Mouse (Mus musculus) kidney, postnatal 10 days (tissue): ENCODE data around the gene Prdm1.
A peak's percentile ranks its signal among the peaks of the same experiment; 100 is the strongest.

ENCODE experiments used
- DNase-seq: peaks from one replicate; pipeline ENCODE4 v3.0.0; 2021; ENCODE audit warnings: mixed read lengths

Prdm1 gene

GRCm38 (mm10) chr10:44528291-44529082 lies at the start of gene Prdm1:
TSS of gene Prdm1 (minus strand) at chr10:44528501.
- DNase-seq: no peak

GRCm38 (mm10) chr10:44565971-44566370 lies 37.7 kb upstream of the Prdm1 start:
- no peak for DNase-seq

GRCm38 (mm10) chr10:44565109-44565508 lies 36.8 kb upstream of the Prdm1 start:
- DNase-seq: no peak

DNA sequence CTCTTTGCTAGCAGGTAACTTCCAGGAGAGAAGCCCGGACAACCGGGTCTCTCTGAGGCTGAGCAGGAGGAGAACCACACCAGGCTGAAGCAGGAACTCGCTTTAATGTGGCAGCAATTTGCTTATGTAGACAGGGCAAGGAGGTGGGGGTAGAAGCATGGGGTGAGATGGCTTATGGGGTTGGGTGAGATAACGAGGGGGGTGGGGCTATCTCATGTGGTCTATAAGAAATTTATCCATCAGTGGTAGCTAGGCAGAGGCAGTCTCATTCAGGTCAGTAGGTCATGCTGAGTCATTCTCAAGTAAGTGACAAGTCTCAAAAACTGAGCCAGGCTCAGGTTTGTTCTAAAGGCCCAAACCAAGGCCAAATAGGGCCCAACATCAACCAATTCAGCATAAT lies 28.5 kb upstream of the Prdm1 start:
- no peak for DNase-seq

DNA sequence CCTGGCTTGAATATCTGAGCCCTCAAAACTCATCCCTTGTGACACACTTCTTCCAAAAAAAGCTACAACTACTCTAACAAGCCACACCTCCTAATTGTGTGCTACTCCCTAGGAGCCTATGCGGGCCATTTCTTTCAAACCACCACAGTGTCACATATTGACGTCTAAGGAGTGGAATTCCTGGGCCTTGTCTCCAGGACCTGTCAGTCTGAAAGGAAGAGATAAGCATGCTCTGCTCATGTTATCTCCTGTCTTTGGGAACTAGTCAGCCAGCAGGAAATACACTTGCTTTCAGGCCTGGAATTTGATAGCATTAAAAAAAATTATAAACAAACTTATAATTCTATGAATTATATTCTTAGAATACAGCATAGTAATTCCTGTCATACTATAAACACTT lies 27.0 kb upstream of the Prdm1 start:
- DNase-seq: no peak

DNA sequence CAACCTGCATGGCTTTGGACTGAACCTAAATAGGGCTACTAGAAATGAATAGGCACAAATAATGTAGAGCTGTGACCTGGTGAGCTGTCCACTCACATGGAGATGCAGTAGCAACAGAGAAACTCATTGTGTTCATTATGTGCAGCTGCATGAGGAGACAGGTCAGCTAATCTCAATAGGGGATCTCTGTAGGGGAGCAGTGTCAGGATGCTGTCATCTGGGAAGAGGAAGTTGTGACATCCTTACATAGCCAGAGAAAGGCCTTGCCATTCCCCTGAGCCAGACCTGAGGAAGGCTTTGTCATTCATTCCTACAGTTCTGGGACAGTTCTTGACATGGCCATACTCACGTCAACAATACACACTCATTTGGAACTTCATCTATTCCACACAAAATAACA lies 25.3 kb upstream of the Prdm1 start:
- no peak for DNase-seq

- no peak for DNase-seq
These were observed 10.8 kb upstream of the Prdm1 start for GRCm38 (mm10) chr10:44539033-44539578.

DNA sequence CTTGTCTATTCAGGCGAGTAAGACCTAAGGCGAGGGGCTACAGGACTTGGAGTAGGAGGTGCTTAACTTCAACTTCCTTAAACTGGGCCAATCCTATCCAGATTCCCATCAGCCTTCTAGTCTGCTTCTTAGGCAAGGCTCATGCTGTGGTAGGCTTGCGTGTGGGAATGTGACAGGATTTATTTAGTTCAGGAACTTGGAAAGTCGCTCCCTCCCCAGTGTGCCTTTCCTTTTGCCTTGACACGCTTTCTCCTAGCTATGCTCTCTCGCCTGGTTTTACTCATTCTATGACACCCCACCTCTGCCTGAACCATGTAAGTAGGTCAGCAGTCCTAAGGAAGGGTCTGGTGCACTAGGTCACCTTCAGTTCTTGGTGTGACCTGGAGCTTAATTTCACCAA lies 9.8 kb upstream of the Prdm1 start:
- DNase-seq: no peak

- DNase-seq: no peak
These were observed 1.7 kb upstream of the Prdm1 start for GRCm38 (mm10) chr10:44530067-44530360.

GRCm38 (mm10) chr10:44529218-44530066 lies 1.1 kb upstream of the Prdm1 start:
- DNase-seq: peak; percentile 92

DNA sequence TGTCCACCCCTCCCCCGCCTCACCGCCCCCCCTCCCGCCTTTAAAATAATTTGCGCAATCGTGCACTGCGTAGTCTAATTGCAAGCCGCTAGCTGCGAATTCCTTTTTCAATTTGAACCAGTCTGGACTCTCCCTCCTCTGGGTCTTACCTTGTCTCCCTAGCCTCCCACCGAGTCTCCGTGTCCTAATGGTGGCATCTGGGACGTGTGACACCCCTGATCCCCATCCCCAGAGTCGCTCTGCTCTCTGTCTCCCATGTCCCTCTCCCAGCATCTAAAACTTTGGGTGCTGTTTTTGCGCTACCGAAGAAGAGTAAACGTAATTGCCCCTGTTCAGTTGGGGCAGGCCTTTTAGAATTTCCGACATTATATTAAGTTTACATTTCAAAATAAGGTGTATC lies 650 bp downstream of the Prdm1 start:
- no peak for DNase-seq

- DNase-seq: peak; percentile 63
These were observed 1.3 kb downstream of the Prdm1 start for GRCm38 (mm10) chr10:44526751-44527591.

GRCm38 (mm10) chr10:44520189-44520588 lies 8.1 kb downstream of the Prdm1 start:
- no peak for DNase-seq

DNA sequence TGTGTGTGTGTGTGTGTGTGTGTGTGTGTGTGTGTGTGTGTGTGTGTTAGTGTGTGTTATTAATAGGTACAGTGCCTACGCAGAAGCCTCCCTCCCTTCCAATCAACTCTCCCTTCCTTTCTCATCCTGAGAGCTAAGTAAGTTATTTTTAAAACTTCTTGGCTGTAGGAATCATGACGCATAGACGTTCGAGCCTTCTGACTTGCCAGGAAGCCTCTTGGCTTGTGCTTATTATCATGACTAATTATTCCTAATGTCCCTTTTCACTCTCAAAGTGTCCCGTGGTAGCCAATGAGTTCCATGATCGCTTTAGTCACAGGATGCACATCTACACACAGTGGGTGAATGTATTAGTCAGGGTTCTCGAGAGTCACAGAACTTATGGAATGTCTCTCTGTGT lies 9.7 kb downstream of the Prdm1 start:
- DNase-seq: no peak

DNA sequence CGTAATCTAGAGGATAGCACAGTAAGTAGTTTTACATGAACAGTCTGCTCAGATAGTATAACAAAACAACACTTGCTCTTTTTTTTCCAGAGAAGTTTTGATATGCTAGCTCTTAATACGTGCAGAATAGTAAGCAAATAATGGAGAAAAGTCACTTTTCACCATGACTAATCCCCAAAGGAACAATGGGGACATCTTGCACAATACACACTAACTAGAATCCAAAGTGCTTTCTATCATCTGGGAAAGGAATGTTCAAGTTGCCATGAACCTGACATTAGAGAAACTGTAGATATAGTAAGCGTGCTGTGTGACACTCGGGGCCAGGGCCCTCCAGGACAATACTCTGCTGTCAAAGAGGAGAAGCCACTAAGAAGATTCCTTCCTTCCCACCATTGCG lies 15.2 kb downstream of the Prdm1 start:
- no peak for DNase-seq

- no peak for DNase-seq
These were observed 17.3 kb downstream of the Prdm1 start for GRCm38 (mm10) chr10:44511029-44511428.

DNA sequence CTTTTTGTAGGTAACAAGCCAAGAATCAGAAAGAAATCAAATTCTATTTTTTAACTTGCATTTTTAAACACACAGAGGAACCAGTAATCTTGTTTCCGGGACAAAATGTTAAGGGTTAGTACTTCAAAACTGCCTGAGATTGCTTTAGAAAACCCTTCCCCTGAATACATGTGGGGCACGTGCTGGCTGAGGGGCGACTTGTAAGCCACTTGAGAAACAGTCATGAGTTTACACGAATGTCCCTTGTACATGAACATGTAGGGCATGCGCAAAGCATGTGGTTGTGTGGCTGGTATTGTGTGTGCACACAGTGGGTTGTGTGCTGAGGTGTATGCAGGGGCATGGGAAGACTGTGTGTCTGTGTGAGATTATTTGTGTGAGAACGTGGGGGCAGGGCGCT lies 19.7 kb downstream of the Prdm1 start:
- DNase-seq: no peak

DNA sequence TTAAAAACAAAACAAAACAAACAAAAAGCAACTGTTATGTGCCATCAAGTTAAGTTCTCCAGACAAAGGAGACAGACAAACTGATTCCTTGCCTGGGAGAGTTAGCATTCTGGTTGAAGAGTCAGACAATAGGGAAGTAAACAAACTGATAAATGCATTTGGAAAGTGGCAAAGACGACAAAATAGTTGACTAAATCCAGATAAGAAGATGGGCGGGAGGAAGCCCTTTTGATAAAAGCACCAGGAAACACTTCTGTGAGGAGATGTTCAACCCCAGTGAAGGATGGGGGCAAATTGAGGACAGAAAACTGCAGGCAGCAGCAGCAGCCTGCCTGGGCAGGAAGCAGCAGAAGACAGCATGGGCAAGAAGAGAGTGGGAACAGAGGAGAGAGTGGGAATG lies 20.3 kb downstream of the Prdm1 start:
- DNase-seq: no peak

- DNase-seq: peak; percentile 63
These were observed 25.4 kb downstream of the Prdm1 start for GRCm38 (mm10) chr10:44502891-44503290.

- DNase-seq: no peak
These were observed 28.3 kb downstream of the Prdm1 start for GRCm38 (mm10) chr10:44499897-44500519.

DNA sequence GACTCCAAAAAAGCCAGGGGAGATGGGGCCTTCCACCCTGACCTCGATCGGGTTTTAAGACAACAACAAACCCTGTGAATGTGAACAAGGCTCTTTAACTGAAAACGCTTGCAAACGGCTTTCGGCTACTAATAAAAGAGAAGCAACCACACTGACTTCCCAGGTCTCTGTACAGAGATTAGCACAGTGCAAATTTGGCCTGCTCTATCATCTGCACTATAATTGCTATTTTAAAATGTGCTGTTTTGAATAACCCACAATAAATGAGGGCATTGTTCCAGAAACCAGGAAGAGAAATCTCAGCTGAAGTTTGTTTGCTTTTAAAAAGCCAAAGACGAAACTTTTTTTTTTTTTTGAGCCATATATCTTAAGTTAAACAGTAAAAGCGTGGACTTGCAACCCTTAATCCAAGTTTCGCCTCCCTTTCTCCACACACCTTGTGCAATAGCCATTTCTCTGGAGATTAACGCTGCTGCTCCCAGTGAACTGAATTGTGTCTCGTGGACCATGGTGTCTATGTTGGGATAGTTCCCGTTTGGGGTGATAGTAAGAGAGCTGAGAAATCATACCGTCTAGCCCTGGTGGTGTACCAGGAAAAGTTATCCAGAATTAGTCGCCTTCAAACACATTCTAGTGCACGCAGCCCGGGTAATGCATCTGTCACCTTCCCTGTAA lies 34.3 kb downstream of the Prdm1 start:
- no peak for DNase-seq
